Mouse (Mus musculus) Patski (cell line): ENCODE data around the gene Arsg. TPM values are rescaled to one million over a fixed set of nuclear protein-coding genes. Genes with fewer than 3 reads are reported as not detected.
"Not testable (repeated sequence)": the region's sequence is repeated elsewhere in the genome, so short reads cannot be mapped to it uniquely, and the experiment has no call there.

Experiments
- ATAC-seq: fragments of 100-300 bp; one replicate; pipeline ENCODE4 v1.8.0; 2021
- CTCF ChIA-PET: fragments of 350-600 bp; sonication (Branson Sonifier 250); formaldehyde crosslinking; loops from one replicate; lab custom pipeline; 2022; ENCODE audit warnings: inconsistent platforms; lab: Charles Lee
- POLR2A ChIA-PET: fragments of 350-600 bp; sonication (Branson Sonifier 250); formaldehyde crosslinking; loops from one replicate; lab custom pipeline; 2022; ENCODE audit warnings: antibody characterized with exemption, inconsistent platforms; lab: Charles Lee
- DNase-seq: peaks from one replicate; pipeline ENCODE4 v3.0.0-alpha.2; 2011; ENCODE audit warnings: low read depth, low spot score
- H3K27me3 ChIP-seq: fragments of 371-371 bp; one replicate; pipeline ENCODE4 v1.5.1; 2021
- CTCF ChIP-seq: fragments of 100-300 bp; IDR thresholded peaks from one replicate; pipeline ENCODE4 v1.5.1; 2021
- in situ Hi-C: fragments of 300-500 bp; cut with MboI; formaldehyde crosslinking; loops from 3 replicates; pipeline ENCODE4 v1.11.1; 2018; ENCODE audit warnings: low pct_unique_long_range_greater_than_20kb, mixed read lengths
- polyA plus RNA-seq: library from polyadenylated mRNA; unstranded; gene quantifications from one replicate; pipeline ENCODE4 v1.2.3, GENCODE M21; 2021

Arsg gene
- polyA plus RNA-seq, 1 experiment from 2014 or later = 1.1 TPM

- TF ChIP-seq CTCF = no peak
- POLR2A ChIA-PET = interaction anchor here (0.6 kb wide), 1 partner anchor 245 kb away, joined by 3 read pairs; no protein-coding TSS in a partner anchor
- CTCF ChIA-PET = interaction anchor here (4.8 kb wide), 1 partner anchor 8 kb away, joined by 43 read pairs; no protein-coding TSS in a partner anchor
- in situ Hi-C loops = no loop called here
- no peaks in the 10 kb centered on the region for H3K27me3 ChIP-seq
- DNase-seq (no peak), ATAC-seq (no peak)
Observed at GRCm38 (mm10) chr11:109612871-109613529, 139.8 kb downstream of the Arsg start.

DNA sequence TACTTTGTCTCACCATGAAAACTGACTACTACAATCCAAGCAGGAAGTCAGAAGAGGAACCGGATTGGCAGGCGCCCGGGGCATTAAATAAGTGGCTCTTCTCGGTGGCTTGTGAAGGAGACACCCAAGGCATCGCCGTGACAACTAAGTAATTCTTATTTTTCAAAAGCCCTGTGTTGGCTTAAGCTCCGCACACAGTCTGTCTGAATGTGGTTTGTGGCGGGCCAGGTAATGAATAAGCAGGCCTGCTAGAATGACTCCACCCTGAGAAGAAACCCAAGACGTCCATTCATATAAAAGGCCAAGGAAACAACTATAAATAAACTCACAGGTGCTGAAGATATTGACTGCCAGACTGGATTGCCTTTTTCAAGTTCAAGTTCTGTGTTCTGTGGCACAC lies 142.1 kb downstream of the Arsg start:
- ATAC-seq (no peak), DNase-seq (no peak)
- H3K27me3 ChIP-seq = no peaks in the 10 kb centered on the region
- in situ Hi-C loops = no loop called here
- TF ChIP-seq CTCF = no peak
- ChIA-PET CTCF (interaction anchor here (1.0 kb wide), 1 partner anchor 30 kb away, joined by 3 read pairs; no protein-coding TSS in a partner anchor), POLR2A (no interaction called here)

DNA sequence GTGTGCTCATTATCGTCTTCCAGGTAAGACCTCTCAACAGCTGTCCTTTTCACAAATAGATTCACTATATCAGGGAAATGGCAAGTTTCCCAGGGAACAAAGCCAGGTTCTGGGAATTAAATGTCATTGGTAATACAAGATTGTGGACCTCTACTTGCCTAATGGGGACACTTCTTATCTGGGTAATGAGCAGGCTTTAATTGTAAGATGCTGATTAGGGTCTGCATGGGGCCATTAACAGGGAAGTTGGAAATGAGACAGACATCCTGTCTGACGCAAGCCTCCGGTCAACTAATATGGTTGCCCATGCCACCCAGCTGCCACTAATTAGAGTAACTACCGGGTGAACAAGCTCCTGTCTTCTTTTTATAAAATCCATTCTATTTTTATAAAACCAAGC lies 143.2 kb downstream of the Arsg start:
- POLR2A ChIA-PET = no interaction called here
- no peak for DNase-seq
- TF ChIP-seq CTCF = no peak
- in situ Hi-C loops = no loop called here
- CTCF ChIA-PET = no interaction called here
- no peak for ATAC-seq
- H3K27me3 ChIP-seq = no peaks in the 10 kb centered on the region

DNA sequence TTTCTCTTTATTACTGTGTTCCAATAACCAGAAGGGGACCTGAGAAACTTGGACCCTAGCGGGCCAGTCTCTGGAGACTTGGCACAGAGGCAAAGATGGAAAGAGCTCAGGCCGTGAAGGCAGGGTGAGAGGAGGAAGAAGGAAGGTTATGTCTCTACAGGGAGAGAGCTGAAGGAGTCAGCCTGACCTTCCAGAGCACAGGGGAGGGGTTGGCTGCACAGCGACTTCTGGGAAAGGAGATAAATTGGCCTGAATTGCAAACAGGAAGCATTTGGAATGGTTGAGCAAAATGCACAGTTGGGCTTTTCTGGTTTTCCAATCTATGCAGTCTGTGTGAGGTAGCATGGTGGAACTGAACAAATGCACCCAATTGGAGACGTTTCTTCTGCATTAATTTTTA lies 143.6 kb downstream of the Arsg start:
- POLR2A ChIA-PET = no interaction called here
- CTCF ChIA-PET = no interaction called here
- no peaks in the 10 kb centered on the region for H3K27me3 ChIP-seq
- in situ Hi-C loops = no loop called here
- ATAC-seq = no peak
- DNase-seq = no peak
- TF ChIP-seq CTCF = no peak

- TF ChIP-seq CTCF = peak; percentile 78
- CTCF ChIA-PET = interaction anchor here (1.2 to 5.0 kb wide), 11 partner anchors 8 to 246 kb away, joined by 3 to 43 read pairs (median 12); partner anchors contain the start of genes Prkar1a and Wipi1
- DNase-seq, H3K27me3 ChIP-seq, in situ Hi-C loops, ATAC-seq, POLR2A ChIA-PET: not testable (repeated sequence)
Observed at GRCm38 (mm10) chr11:109619055-109619454, 145.9 kb downstream of the Arsg start.

DNA sequence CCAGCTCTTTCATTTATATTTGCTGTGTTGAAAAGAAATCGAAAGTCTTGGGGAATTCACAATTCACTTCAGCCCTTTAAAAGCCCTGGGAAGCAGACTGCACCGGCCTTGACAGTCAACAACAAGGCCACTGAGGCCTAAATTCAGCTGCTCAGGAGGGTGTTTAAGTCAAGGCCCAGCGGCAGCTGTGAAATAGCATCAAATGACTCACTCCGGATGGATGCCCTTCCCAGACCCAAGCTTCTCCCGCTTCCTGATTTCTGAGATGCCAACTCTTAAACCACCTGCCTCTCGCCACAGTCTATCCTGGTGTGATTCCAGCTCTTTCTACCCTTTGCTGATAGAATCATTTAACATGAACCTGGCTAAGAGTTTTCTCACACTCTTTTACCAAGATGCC lies 147.2 kb downstream of the Arsg start:
- POLR2A ChIA-PET = interaction anchor here (0.7 to 1.7 kb wide), 3 partner anchors 10 to 33 kb away, joined by 3 to 4 read pairs (median 3); no protein-coding TSS in a partner anchor
- CTCF ChIA-PET = interaction anchor here (0.8 to 5.0 kb wide), 17 partner anchors 9 to 378 kb away, joined by 3 to 43 read pairs (median 9); partner anchors contain the start of gene Wipi1
- no peaks in the 10 kb centered on the region for H3K27me3 ChIP-seq
- no peak for ATAC-seq
- no peak for DNase-seq
- in situ Hi-C loops = no loop called here
- TF ChIP-seq CTCF = no peak

- DNase-seq (no peak), ATAC-seq (peak; percentile 66)
- CTCF ChIA-PET = interaction anchor here (0.8 to 5.0 kb wide), 21 partner anchors 9 to 663 kb away, joined by 3 to 43 read pairs (median 6); partner anchors contain the start of genes Prkar1a and Wipi1
- H3K27me3 ChIP-seq = no peaks in the 10 kb centered on the region
- in situ Hi-C loops = no loop called here
- POLR2A ChIA-PET = interaction anchor here (1.1 to 1.7 kb wide), 2 partner anchors 11 to 32 kb away, joined by 3 to 4 read pairs; no protein-coding TSS in a partner anchor
- peak; percentile 74 for TF ChIP-seq CTCF
Observed at GRCm38 (mm10) chr11:109621183-109621582, 148.0 kb downstream of the Arsg start.

DNA sequence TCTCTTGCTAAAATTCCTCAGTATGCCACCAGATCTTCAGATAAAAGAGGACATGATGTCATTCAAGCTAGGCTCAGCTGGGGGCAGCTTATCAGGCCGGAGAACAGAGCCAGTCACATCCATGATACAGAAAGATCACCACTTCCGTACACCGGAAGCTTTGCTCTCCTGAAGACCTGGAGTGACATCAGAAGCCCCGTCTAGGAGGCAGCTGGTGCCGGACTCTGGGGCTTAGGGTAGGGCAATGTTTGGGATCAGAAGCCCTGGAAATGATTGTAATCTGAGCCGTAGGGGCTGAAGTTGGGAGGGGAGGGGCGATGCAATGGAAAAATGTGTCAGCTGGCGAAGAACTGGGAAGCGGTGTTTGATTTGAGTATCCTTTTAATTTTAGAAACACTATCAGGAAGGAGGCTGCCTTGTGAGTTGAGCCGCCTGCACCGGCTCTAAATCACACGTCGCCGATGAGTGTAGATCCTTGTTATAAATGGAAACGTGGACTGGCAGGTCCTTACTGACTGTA lies 149.4 kb downstream of the Arsg start:
- no peak for DNase-seq
- POLR2A ChIA-PET = no interaction called here
- H3K27me3 ChIP-seq = no peaks in the 10 kb centered on the region
- no peak for TF ChIP-seq CTCF
- no peak for ATAC-seq
- CTCF ChIA-PET = interaction anchor here (0.8 to 5.0 kb wide), 10 partner anchors 11 to 378 kb away, joined by 3 to 43 read pairs (median 7); partner anchors contain the start of genes Prkar1a and Wipi1
- in situ Hi-C loops = no loop called here

Other genes with a start within 250 kb of the Arsg start
- gene Rgs9, start 175.2 kb upstream of the Arsg start, polyA plus RNA-seq = 3.3 TPM
- gene Gna13, start 110.5 kb upstream of the Arsg start, polyA plus RNA-seq = 50.4 TPM
- not detected for gene 9930022D16Rik, start 59.5 kb upstream of the Arsg start, polyA plus RNA-seq
- 48.6 TPM for gene Amz2, start 47.4 kb upstream of the Arsg start, polyA plus RNA-seq
- 1.2 TPM for gene Slc16a6, start 224 bp downstream of the Arsg start, polyA plus RNA-seq
- gene Wipi1, start 138.6 kb downstream of the Arsg start, polyA plus RNA-seq = 36.7 TPM
- 258 TPM for gene Prkar1a, start 176.0 kb downstream of the Arsg start, polyA plus RNA-seq
- gene Fam20a, start 248.9 kb downstream of the Arsg start, polyA plus RNA-seq = 0.14 TPM